Mouse (Mus musculus): ENCODE measurements around the gene E2f2. TPM values are rescaled to one million over a fixed set of nuclear protein-coding genes. Genes with fewer than 3 reads are reported as not detected.
A peak's percentile ranks its signal among the peaks of the same experiment; 100 is the strongest.

E2f2 gene
- polyA plus RNA-seq, 1 experiment from 2014 or later = 1.1 TPM

DNA sequence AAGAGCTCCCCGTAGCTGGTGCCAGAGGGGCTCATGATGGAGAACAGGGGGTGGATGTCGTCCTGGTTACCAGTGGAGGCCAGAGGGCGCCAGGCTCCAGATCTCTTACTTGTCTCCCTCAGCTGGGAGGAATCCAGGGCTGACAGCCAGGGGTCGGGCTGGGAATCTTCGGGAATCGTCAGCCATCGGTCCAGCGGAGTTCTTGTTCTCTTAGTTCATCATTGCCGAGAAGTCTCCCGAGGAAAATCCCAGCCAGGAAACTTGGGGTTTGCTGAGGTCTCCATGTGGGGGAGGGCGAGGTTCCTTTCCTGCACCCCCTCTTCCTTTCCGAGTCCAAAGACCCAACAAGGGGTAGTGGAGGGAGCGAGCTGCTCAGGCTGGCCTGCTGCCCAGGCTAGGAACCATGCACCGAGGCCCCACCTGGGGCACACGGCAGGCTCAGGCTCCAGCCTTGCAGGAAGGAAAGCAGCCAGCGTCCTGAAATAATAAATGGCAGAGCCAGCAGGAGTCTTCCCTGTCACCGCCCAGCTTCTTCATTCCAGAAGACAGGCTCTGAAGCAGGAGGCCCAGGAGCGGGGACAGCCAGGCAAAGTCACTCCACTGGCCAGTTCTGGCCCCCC lies 46.5 kb downstream of the E2f2 start:
- TF ChIP-seq CTCF (IDR thresholded peaks at IDR 0.05) = no peak
- in situ Hi-C loops (cut with MboI; ENCODE audit: low pct_unique_long_range_greater_than_20kb) = no loop called here
- DNase-seq (ENCODE audit: low read depth, low spot score) = no peak
- CTCF ChIA-PET = no interaction called here
- POLR2A ChIA-PET = no interaction called here
- no peaks in the 10 kb centered on the region for H3K27me3 ChIP-seq
- ATAC-seq = no peak

GRCm38 (mm10) chr4:136220133-136220775 lies 48.1 kb downstream of the E2f2 start:
- ChIA-PET CTCF (no interaction called here), POLR2A (no interaction called here)
- no peak for TF ChIP-seq CTCF (IDR thresholded peaks at IDR 0.05)
- in situ Hi-C loops (cut with MboI; ENCODE audit: low pct_unique_long_range_greater_than_20kb) = no loop called here
- DNase-seq (ENCODE audit: low read depth, low spot score) = no peak
- no peak for ATAC-seq
- no peaks in the 10 kb centered on the region for H3K27me3 ChIP-seq

DNA sequence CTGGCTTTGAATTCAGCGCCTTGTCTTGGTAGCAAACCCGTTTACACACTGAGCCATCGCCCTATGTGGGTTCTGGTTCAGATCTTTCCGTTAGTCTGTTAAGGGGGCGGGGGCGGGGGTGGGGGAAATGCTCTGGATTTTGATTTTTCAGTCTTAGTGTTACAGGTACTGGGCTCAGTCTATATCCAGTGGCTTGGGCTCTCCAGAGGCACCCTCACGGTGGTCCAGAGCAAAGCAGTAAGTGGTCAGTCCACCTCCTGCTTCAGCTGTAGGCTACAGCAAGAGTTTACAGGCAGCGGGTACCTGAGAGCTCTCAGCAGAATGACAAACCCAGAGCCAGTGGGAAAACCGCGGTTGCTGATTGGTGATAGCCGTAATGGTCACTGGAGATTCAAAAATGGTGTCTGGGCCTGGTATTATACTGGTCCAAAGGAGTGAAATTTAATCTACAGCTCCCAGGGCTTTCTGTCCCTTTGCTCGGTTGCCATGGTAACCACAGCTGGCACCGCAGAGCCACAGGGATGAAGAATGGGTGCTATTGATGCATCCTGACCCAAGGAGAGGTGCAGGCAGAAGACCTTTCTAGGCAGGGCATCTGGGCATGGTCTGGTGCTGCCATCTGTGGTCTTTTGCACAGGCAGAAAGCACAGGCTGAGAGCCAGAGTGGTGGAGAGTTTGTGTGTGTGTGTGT lies 51.5 kb downstream of the E2f2 start:
- no peak for TF ChIP-seq CTCF (IDR thresholded peaks at IDR 0.05)
- DNase-seq (ENCODE audit: low read depth, low spot score) = no peak
- POLR2A ChIA-PET = no interaction called here
- no peaks in the 10 kb centered on the region for H3K27me3 ChIP-seq
- CTCF ChIA-PET = no interaction called here
- no peak for ATAC-seq
- in situ Hi-C loops (cut with MboI; ENCODE audit: low pct_unique_long_range_greater_than_20kb) = no loop called here

- DNase-seq (ENCODE audit: low read depth, low spot score) (no peak), ATAC-seq (no peak)
- POLR2A ChIA-PET = no interaction called here
- no peaks in the 10 kb centered on the region for H3K27me3 ChIP-seq
- in situ Hi-C loops (cut with MboI; ENCODE audit: low pct_unique_long_range_greater_than_20kb) = no loop called here
- no peak for TF ChIP-seq CTCF (IDR thresholded peaks at IDR 0.05)
- CTCF ChIA-PET = no interaction called here
These were observed 52.0 kb downstream of the E2f2 start for GRCm38 (mm10) chr4:136224240-136224559.

DNA sequence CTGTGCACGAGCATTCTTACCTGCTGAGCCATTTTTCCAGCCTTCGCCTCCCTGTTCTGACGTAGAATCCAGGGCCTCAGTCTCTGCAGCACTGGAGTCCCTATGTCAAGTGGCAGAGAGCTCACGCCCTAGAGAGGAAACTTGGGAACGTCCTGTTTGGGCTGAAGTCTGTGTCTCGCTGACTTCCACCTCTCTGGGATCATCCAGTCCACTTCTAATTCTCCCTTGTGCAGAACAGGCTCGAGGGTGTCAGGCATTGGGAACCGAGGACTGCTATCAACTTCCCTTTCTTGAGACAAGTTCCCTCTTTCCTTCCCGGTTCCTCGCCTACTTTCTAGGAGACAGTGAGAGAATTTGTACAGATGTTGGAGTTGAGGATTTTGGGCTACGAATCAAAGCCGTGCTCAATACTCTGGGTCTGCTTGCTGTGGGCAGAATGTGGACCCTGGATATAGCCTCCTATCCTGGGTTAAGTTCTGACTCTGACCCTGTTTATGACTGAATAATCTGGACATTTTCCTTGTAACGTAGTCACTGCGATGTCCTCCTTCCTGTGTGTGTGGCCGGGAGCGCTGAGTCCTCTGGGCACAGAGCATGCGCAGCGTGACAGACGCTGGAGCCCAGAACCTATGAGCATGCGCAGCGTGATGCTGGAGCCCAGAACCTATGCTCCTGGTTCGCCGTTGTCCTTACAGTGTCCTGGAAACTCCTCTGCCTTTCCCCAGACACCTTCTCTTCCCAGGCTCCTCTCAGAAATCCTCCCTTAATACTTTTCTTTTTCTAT lies 52.7 kb downstream of the E2f2 start:
- no peaks in the 10 kb centered on the region for H3K27me3 ChIP-seq
- POLR2A ChIA-PET = no interaction called here
- in situ Hi-C loops (cut with MboI; ENCODE audit: low pct_unique_long_range_greater_than_20kb) = no loop called here
- ATAC-seq (no peak), DNase-seq (ENCODE audit: low read depth, low spot score) (no peak)
- TF ChIP-seq CTCF (IDR thresholded peaks at IDR 0.05) = no peak
- CTCF ChIA-PET = no interaction called here

GRCm38 (mm10) chr4:136227408-136227807 lies 55.2 kb downstream of the E2f2 start:
- no peak for DNase-seq (ENCODE audit: low read depth, low spot score)
- POLR2A ChIA-PET = no interaction called here

DNA sequence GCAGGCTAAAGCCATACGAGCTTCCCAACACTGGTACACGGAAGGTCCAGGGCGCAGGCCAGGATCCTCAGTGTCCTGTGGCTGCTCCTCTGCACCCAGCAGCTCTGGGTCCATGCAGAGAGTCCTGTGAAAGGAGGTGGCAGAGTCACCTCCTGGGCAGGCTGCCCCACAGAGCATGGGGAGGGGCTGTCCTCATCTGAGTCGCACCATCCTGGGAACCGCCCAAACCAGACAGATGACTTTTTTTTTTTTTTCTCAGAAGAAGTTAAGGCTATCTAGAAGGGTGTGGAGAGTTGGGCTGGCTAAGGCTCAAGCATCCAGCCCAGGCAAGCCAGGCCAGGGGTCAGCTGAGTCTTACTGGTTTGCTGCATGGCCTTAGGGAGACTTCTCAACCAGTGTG lies 56.4 kb downstream of the E2f2 start:
- DNase-seq (ENCODE audit: low read depth, low spot score) (no peak), ATAC-seq (no peak)
- CTCF ChIA-PET = no interaction called here
- no peaks in the 10 kb centered on the region for H3K27me3 ChIP-seq
- no peak for TF ChIP-seq CTCF (IDR thresholded peaks at IDR 0.05)
- in situ Hi-C loops (cut with MboI; ENCODE audit: low pct_unique_long_range_greater_than_20kb) = no loop called here
- POLR2A ChIA-PET = no interaction called here

More at GRCm38 (mm10) chr4:136227408-136227807, 55.2 kb downstream of the E2f2 start:
- no peaks in the 10 kb centered on the region for H3K27me3 ChIP-seq
- no peak for ATAC-seq
- CTCF ChIA-PET = no interaction called here
- no peak for TF ChIP-seq CTCF (IDR thresholded peaks at IDR 0.05)
- in situ Hi-C loops (cut with MboI; ENCODE audit: low pct_unique_long_range_greater_than_20kb) = no loop called here

DNA sequence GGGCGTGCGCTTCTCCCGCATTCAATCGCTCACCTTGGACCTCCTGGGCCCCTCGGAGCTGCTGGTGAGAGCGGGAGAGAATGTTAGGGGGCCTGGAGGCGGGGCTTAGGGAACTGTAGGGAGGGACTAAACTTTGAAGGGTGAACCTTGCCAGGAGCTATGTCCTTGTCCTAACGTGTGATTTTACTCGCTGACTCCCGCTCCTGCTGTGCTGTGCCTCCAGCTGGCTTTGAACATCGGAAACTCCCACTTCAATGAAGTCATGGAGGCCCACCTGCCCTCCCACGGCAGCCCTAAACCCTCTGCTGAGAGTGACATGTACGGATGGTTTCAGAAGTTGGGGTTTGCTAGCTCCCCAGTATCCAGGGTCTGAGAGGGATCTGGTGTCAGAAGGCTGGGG lies 66.5 kb downstream of the E2f2 start:
- no peak for TF ChIP-seq CTCF (IDR thresholded peaks at IDR 0.05)
- no peak for ATAC-seq
- POLR2A ChIA-PET = interaction anchor here (0.6 kb wide), 1 partner anchor 34 kb away, joined by 3 read pairs; no protein-coding TSS in a partner anchor
- no peaks in the 10 kb centered on the region for H3K27me3 ChIP-seq
- CTCF ChIA-PET = interaction anchor here (2.0 kb wide), 1 partner anchor 36 kb away, joined by 7 read pairs; no protein-coding TSS in a partner anchor
- in situ Hi-C loops (cut with MboI; ENCODE audit: low pct_unique_long_range_greater_than_20kb) = no loop called here
- no peak for DNase-seq (ENCODE audit: low read depth, low spot score)

GRCm38 (mm10) chr4:136239111-136239510 lies 66.9 kb downstream of the E2f2 start:
- H3K27me3 ChIP-seq = no peaks in the 10 kb centered on the region
- TF ChIP-seq CTCF (IDR thresholded peaks at IDR 0.05) = no peak
- DNase-seq (ENCODE audit: low read depth, low spot score) (no peak), ATAC-seq (no peak)
- in situ Hi-C loops (cut with MboI; ENCODE audit: low pct_unique_long_range_greater_than_20kb) = no loop called here
- POLR2A ChIA-PET = interaction anchor here (0.6 kb wide), 1 partner anchor 34 kb away, joined by 3 read pairs; no protein-coding TSS in a partner anchor
- CTCF ChIA-PET = interaction anchor here (1.1 to 2.0 kb wide), 5 partner anchors 22 to 38 kb away, joined by 4 to 7 read pairs (median 4); no protein-coding TSS in a partner anchor

DNA sequence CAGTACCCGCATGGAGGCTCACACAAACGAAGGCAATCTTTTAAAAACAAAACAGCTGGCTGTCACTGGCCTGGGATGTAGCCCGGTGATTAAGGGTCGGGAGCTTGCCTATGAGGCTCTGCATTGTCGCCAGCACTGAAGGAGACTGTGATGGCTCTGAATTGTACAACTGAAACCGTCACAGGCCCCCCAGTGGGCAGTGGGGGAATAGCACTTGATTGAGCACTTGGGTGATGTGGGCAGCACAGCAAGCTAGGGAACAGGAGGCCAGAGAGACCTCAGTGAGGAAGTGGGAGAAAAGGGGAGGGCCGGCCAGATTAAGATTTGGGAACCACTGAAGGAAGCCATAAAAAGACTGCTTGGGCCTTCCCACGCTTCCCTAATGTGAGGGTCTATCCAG lies 67.4 kb downstream of the E2f2 start:
- no peaks in the 10 kb centered on the region for H3K27me3 ChIP-seq
- ChIA-PET POLR2A (no interaction called here), CTCF (interaction anchor here (1.1 to 2.0 kb wide), 5 partner anchors 21 to 39 kb away, joined by 4 to 7 read pairs (median 4); no protein-coding TSS in a partner anchor)
- peak; percentile 39 for ATAC-seq
- no peak for TF ChIP-seq CTCF (IDR thresholded peaks at IDR 0.05)
- DNase-seq (ENCODE audit: low read depth, low spot score) = no peak
- in situ Hi-C loops (cut with MboI; ENCODE audit: low pct_unique_long_range_greater_than_20kb) = loop anchor here (5.0 to 10.0 kb wide), 2 partner anchors 37 to 75 kb away; no protein-coding TSS in a partner anchor
